Mouse (Mus musculus): ENCODE results near the gene Pate1. TPM values are rescaled to one million over a fixed set of nuclear protein-coding genes. Genes with fewer than 3 reads are reported as not detected.

Pate1 gene
- polyA plus RNA-seq (2012; rRNA removed; ENCODE audit: low replicate concordance), result not detected in 2 replicates

DNA sequence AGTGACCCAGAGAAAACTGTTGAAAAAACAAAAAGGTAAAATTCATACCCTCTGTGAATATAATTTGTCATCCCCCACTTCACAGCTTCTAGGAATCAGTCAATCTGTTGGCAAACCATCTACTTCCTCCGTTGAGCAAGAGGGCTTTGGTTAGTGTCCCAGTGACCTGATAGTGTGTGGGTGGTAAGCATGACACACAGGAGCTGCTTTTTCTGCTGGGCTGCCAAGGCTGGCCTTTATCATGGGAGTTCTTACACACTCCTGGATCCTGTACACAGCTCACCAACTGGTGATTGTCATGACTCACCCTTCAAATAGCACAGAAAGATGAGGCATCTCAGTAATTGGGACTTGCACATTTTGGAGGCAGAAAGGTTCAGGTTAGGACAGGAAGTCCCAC, at the start of gene Pate1:
Gene Pate1 (minus strand): TSS at position 378 of the 400 bp plus-strand sequence.

GRCm38 (mm10) chr9:35648102-35648501, 39.1 kb downstream of the Pate1 start, which contains the start of gene Pate3:
TSS of gene Pate3 (minus strand) at chr9:35648202.

Other genes starting within 250 kb of the Pate1 start
- gene Gm1113, start 169.1 kb downstream of the Pate1 start, polyA plus RNA-seq (2012; rRNA removed; ENCODE audit: low replicate concordance), result not detected in 2 replicates
- 0.02 TPM in 1 of 2 replicates, not detected in the other for gene Ddx25, start 128.9 kb downstream of the Pate1 start, polyA plus RNA-seq (2012; rRNA removed; ENCODE audit: low replicate concordance)
- gene Pus3, start 128.8 kb downstream of the Pate1 start, polyA plus RNA-seq (2012; rRNA removed; ENCODE audit: low replicate concordance), result 0.12 and 0.15 TPM in 2 replicates
- gene Pate2, start 117.1 kb downstream of the Pate1 start, polyA plus RNA-seq (2012; rRNA removed; ENCODE audit: low replicate concordance), result 0.15 TPM in 1 of 2 replicates, not detected in the other
- gene Hyls1, start 117.0 kb downstream of the Pate1 start, polyA plus RNA-seq (2012; rRNA removed; ENCODE audit: low replicate concordance), result 0.07 and 0.29 TPM in 2 replicates
- not detected in 2 replicates for gene Pate4, start 75.4 kb downstream of the Pate1 start, polyA plus RNA-seq (2012; rRNA removed; ENCODE audit: low replicate concordance)
- gene Pate3, start 39.2 kb downstream of the Pate1 start, polyA plus RNA-seq (2012; rRNA removed; ENCODE audit: low replicate concordance), result not detected in 2 replicates
- not detected in 2 replicates for gene Gm17677, start 53.7 kb upstream of the Pate1 start, polyA plus RNA-seq (2012; rRNA removed; ENCODE audit: low replicate concordance)
- not detected in 2 replicates for gene Gm17727, start 90.7 kb upstream of the Pate1 start, polyA plus RNA-seq (2012; rRNA removed; ENCODE audit: low replicate concordance)
- gene Gm27235, start 102.7 kb upstream of the Pate1 start, polyA plus RNA-seq (2012; rRNA removed; ENCODE audit: low replicate concordance), result not detected in 2 replicates
- not detected in 2 replicates for gene D730048I06Rik, start 102.7 kb upstream of the Pate1 start, polyA plus RNA-seq (2012; rRNA removed; ENCODE audit: low replicate concordance)
- not detected in 2 replicates for gene 9230110F15Rik, start 156.8 kb upstream of the Pate1 start, polyA plus RNA-seq (2012; rRNA removed; ENCODE audit: low replicate concordance)
- gene 9230113P08Rik, start 221.0 kb upstream of the Pate1 start, polyA plus RNA-seq (2012; rRNA removed; ENCODE audit: low replicate concordance), result not detected in 2 replicates

All from duodenum, adult 2 months (tissue).